Mouse (Mus musculus) mouse trophoblast stem cell (cell line): Measurements from ENCODE around the gene Shoc2.
"Not testable (repeated sequence)": the region's sequence is repeated elsewhere in the genome, so short reads cannot be mapped to it uniquely, and the experiment has no call there.

Source experiments
- in situ Hi-C, 2 experiments: fragments of 300-500 bp; cut with MseI, MboI; formaldehyde crosslinking; loops; 2 replicates in 1 of 2; 3 replicates in 1 of 2; pipeline ENCODE4 v1.15.1; 2025

The Shoc2 gene

GRCm38 (mm10) chr19:53933050-53933449 lies 11.1 kb upstream of the Shoc2 start:
- in situ Hi-C loops, result no loop called here

- in situ Hi-C loops, result no loop called here
Observed at GRCm38 (mm10) chr19:53934046-53934445, 10.1 kb upstream of the Shoc2 start.

GRCm38 (mm10) chr19:53939467-53939866 lies 4.6 kb upstream of the Shoc2 start:
- in situ Hi-C loops, result no loop called here

- in situ Hi-C loops, result no loop called here
Observed at GRCm38 (mm10) chr19:53941139-53941538, 3.0 kb upstream of the Shoc2 start.

- in situ Hi-C loops, result no loop called here
Observed at GRCm38 (mm10) chr19:53942342-53942741, 1.8 kb upstream of the Shoc2 start.

GRCm38 (mm10) chr19:53944786-53945169 lies 672 bp downstream of the Shoc2 start:
- in situ Hi-C loops, result no loop called here

GRCm38 (mm10) chr19:53945171-53946042 lies 1.3 kb downstream of the Shoc2 start:
- in situ Hi-C loops, result no loop called here

GRCm38 (mm10) chr19:53957513-53957912 lies 13.4 kb downstream of the Shoc2 start:
- in situ Hi-C loops, result no loop called here

- in situ Hi-C loops, result no loop called here
Observed at GRCm38 (mm10) chr19:53962511-53962910, 18.4 kb downstream of the Shoc2 start.

GRCm38 (mm10) chr19:53964347-53964746 lies 20.2 kb downstream of the Shoc2 start:
- in situ Hi-C loops, result not testable (repeated sequence)

GRCm38 (mm10) chr19:53964910-53965633 lies 21.0 kb downstream of the Shoc2 start:
- in situ Hi-C loops, result no loop called here

GRCm38 (mm10) chr19:53969226-53969625 lies 25.1 kb downstream of the Shoc2 start:
- in situ Hi-C loops, result no loop called here

GRCm38 (mm10) chr19:53971938-53972337 lies 27.8 kb downstream of the Shoc2 start:
- in situ Hi-C loops, result no loop called here

- in situ Hi-C loops, result no loop called here
Observed at GRCm38 (mm10) chr19:53973656-53974055, 29.6 kb downstream of the Shoc2 start.

- in situ Hi-C loops, result no loop called here
Observed at GRCm38 (mm10) chr19:53982041-53982440, 37.9 kb downstream of the Shoc2 start.

- in situ Hi-C loops, result no loop called here
Observed at GRCm38 (mm10) chr19:53983336-53983735, 39.2 kb downstream of the Shoc2 start.

GRCm38 (mm10) chr19:53984628-53985027 lies 40.5 kb downstream of the Shoc2 start:
- in situ Hi-C loops, result no loop called here

GRCm38 (mm10) chr19:53990538-53990937 lies 46.4 kb downstream of the Shoc2 start:
- in situ Hi-C loops, result no loop called here

GRCm38 (mm10) chr19:53993860-53994259 lies 49.8 kb downstream of the Shoc2 start:
- in situ Hi-C loops, result no loop called here

- in situ Hi-C loops, result no loop called here
Observed at GRCm38 (mm10) chr19:53994276-53994675, 50.2 kb downstream of the Shoc2 start.

GRCm38 (mm10) chr19:54010973-54011372 lies 66.9 kb downstream of the Shoc2 start:
- in situ Hi-C loops, result no loop called here

GRCm38 (mm10) chr19:54014999-54015398 lies 70.9 kb downstream of the Shoc2 start:
- in situ Hi-C loops, result no loop called here

GRCm38 (mm10) chr19:54015503-54015902 lies 71.4 kb downstream of the Shoc2 start:
- in situ Hi-C loops, result no loop called here
